ENCODE assay signal across 15 mouse cellular contexts in the genomic region with DNA sequence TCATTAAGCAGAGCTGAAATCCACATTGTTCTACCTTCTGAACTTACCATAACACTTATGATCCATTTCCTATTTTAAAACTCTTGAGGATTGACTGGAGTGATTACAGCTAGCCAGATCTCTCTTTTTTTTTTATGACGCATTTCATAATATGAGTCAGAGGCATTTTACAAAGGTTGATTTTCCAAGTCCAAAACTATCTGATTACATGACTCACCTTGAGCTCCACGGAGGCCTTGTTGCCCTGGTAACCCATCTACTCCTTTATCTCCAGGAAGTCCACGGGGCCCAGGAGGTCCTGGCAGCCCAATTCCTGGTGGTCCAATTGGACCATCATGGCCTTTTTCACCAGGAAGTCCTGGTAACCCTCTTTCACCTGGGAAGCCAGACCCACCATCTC.
"Had no signal": no experiment of that assay in that cellular context is flagged by ENCODE, and none has a peak within 500 bp of the region (broad histone marks: within the 10 kb centered on the region; RNA-seq: fewer than 3 reads in every experiment).

No protein-coding gene starts in this region.

- H3K4me2 ChIP-seq: lung, embryonic 14.5 days; midbrain, embryonic 12.5 days; neural tube, embryonic 13.5 days; neural tube, embryonic 15.5 days had no signal

- DNase-seq: lung, adult 18-20 months; lung, embryonic 14.5 days; lung, postnatal 10 days; lung, postnatal 4 days; midbrain, embryonic 14.5 days; right cerebral cortex, postnatal 14 days; thymus, adult 18-20 months; thymus, postnatal 14 days; thymus, postnatal 36 days had no signal

- H3K36me3 ChIP-seq: midbrain, embryonic 10.5 days; midbrain, embryonic 12.5 days; neural tube, embryonic 13.5 days; neural tube, embryonic 15.5 days had no signal

- H3K4me1 ChIP-seq: midbrain, embryonic 10.5 days; midbrain, embryonic 12.5 days; neural tube, embryonic 13.5 days; neural tube, embryonic 15.5 days had no signal

- H3K27ac ChIP-seq: midbrain, embryonic 10.5 days; midbrain, embryonic 12.5 days; neural tube, embryonic 13.5 days; neural tube, embryonic 15.5 days had no signal

- H3K9me3 ChIP-seq: midbrain, embryonic 10.5 days; midbrain, embryonic 12.5 days; neural tube, embryonic 13.5 days; neural tube, embryonic 15.5 days had no signal

- H3K4me3 ChIP-seq: midbrain, embryonic 10.5 days; midbrain, embryonic 12.5 days; myocyte; neural tube, embryonic 13.5 days; neural tube, embryonic 15.5 days had no signal

- ATAC-seq: midbrain, embryonic 16.5 days had no signal

- H3K9ac ChIP-seq: lung, embryonic 14.5 days; midbrain, embryonic 12.5 days; neural tube, embryonic 13.5 days; neural tube, embryonic 15.5 days had no signal
